Mouse (Mus musculus) G1E (cell line): ENCODE measurements around the gene Gm26620.

ENCODE experiments used
- CTCF ChIP-seq: IDR thresholded peaks from 2 replicates; pipeline ENCODE4 v1.5.1; 2012; ENCODE audit warnings: low read depth, low read length, inconsistent platforms, mixed read lengths
- GATA1 ChIP-seq: IDR thresholded peaks from 2 replicates; pipeline ENCODE4 v1.6.1; 2012; ENCODE audit warnings: borderline replicate concordance, low read length, inconsistent platforms, mixed read lengths
- POLR2AphosphoS5 ChIP-seq: IDR thresholded peaks from 2 replicates; pipeline ENCODE4 v1.6.1; 2012; ENCODE audit warnings: low read depth, low read length, inconsistent platforms; ENCODE audit not compliant: insufficient replicate concordance
- TAL1 ChIP-seq: conservative IDR thresholded peaks from 2 replicates; pipeline ENCODE4 v1.6.1; 2012; ENCODE audit warnings: low read depth, low read length, inconsistent platforms, mixed read lengths

GRCm38 (mm10) chr1:170903485-170903884, 18.6 kb downstream of the Gm26620 start:
- TF ChIP-seq CTCF (no peak), GATA1 (no peak), POLR2AphosphoS5 (no peak), TAL1 (no peak)
